Mouse (Mus musculus) cortical plate, adult 2 months (tissue): ENCODE data around the gene Suclg2.

Experiments used
- CTCF ChIP-seq: fragments of 200-500 bp; IDR thresholded peaks from 2 replicates; pipeline ENCODE4 v1.5.1; 2011; ENCODE audit warnings: mild to moderate bottlenecking, control low read depth, low read length; ENCODE audit not compliant: insufficient read depth; ENCODE audit errors: extremely low read depth
- POLR2A ChIP-seq: fragments of 200-500 bp; IDR thresholded peaks from 2 replicates; pipeline ENCODE4 v1.6.1; 2011; ENCODE audit warnings: mild to moderate bottlenecking, low read length, control low read depth; ENCODE audit not compliant: insufficient read depth; ENCODE audit errors: extremely low read depth

DNA sequence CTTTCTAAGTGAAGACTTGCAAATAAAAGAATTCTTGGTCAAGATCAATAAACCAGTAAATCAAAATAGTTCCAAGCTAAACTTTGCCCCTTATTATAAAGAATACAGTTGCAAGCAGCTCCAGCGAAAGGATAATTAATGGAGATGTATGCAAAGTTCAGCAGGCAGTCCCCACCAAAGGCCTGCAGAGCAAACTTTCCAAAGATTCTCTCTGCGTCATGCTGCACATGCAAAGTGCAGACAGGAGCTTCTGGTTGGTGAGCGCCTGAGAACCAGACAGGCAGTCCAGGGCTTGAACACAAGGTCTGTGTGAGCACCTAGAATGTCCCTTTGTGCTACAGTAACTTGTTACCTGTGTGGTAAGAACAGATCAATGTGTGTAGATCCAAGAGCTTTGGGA, 147.0 kb downstream of the Suclg2 start:
- TF ChIP-seq POLR2A: no peak
- TF ChIP-seq CTCF: no peak
